9 mouse cellular contexts compared by ENCODE assay signal in the genomic region with DNA sequence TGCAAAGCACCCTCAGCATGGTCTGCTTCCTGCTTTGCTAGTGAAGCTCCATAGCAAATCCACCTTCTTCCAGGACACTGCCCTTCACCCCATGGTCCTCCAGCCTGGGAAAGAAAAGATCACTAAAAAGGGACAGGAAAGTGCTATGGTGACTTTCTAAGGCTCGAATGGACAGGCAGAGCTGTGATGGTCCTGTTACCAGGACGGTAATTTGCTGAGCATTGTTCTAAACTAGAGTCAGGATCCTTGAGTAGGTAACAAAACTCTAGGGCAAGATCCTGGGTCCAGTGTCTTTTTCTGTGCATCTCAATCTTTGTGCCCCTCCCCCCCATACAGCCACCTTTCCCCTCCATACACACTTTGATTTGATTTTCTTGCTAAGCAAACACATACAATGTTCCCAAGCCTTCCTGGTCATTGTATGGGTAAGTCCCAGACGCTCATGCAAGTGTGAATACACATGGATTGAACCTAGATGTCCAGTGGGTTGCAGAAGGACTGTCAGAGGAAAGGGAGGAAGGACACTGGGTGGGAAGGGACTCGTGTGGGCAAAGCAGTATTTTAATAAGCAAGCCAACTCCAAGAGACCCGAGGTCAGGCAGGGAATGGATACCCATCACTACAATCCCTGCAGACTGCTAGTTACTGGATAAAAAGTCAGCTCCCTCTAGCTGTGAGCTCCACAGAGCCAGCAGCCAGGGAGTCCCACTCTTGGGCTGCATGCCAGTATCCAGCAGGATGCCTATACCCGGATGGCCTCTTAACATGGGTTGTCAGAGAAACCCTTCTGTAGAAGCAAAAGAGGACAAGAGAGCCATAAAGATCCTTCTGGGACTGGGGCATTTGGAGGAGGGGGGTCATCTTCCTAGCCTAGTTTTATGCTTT.
A peak's percentile ranks its signal among the peaks of the same experiment; 100 is the strongest.
DNase-seq lines count a peak whose midpoint lies in the region; ATAC-seq and TF ChIP-seq lines count a peak whose summit lies in the region.
"Had no signal": no experiment of that assay in that cellular context is flagged by ENCODE, and none has a peak within 500 bp of the region (broad histone marks: within the 10 kb centered on the region; RNA-seq: fewer than 3 reads in every experiment).

No protein-coding gene starts in this region.

- peaks cover 38% of the 10 kb centered on the region for H3K4me1 ChIP-seq in forebrain, embryonic 11.5 days (replicated peaks; ENCODE audit: control insufficient read depth, insufficient read depth, low read length)
- H3K4me1 ChIP-seq in hindbrain, embryonic 15.5 days (replicated peaks): peaks cover 53% of the 10 kb centered on the region
- peaks cover 77% of the 10 kb centered on the region for H3K4me1 ChIP-seq in limb, embryonic 10.5 days
- H3K4me1 ChIP-seq in midbrain, postnatal 0 days (ENCODE audit: insufficient read depth, low read length): peaks cover 21% of the 10 kb centered on the region

- H3K9ac ChIP-seq in forebrain, embryonic 11.5 days (ENCODE audit: low read length): peak overlapping the region; percentile 62
- no peak overlapping the region for H3K9ac ChIP-seq in hindbrain, embryonic 15.5 days
- H3K9ac ChIP-seq in midbrain, postnatal 0 days (replicated peaks; ENCODE audit: low read length, poor library complexity, severe bottlenecking): no peak overlapping the region; the same call in 1 of the 2 replicates

- H3K27ac ChIP-seq in forebrain, embryonic 11.5 days (ENCODE audit: low read depth, low read length): peak overlapping the region; percentile 98
- peak overlapping the region; percentile 93 for H3K27ac ChIP-seq in hindbrain, embryonic 15.5 days (replicated peaks)
- peak overlapping the region; percentile 84 for H3K27ac ChIP-seq in limb, embryonic 10.5 days
- H3K27ac ChIP-seq in midbrain, postnatal 0 days (ENCODE audit: low read depth, low read length): peak overlapping the region; percentile 88

- peak overlapping the region; percentile 49 for H3K4me2 ChIP-seq in forebrain, embryonic 11.5 days (ENCODE audit: low read depth, low read length, severe bottlenecking)
- peak overlapping the region; percentile 35 for H3K4me2 ChIP-seq in hindbrain, embryonic 15.5 days
- no peak overlapping the region for H3K4me2 ChIP-seq in midbrain, postnatal 0 days (ENCODE audit: low read depth, low read length, poor library complexity, severe bottlenecking)

- ATAC-seq in forebrain, embryonic 11.5 days (replicated peaks; ENCODE audit: low FRiP score): no peak
- ATAC-seq in hindbrain, embryonic 15.5 days (ENCODE audit: low FRiP score, low read depth): no peak
- peak; percentile 38; the same call in 1 of the 2 replicates for ATAC-seq in midbrain, postnatal 0 days (ENCODE audit: low FRiP score)
- ATAC-seq in granulocyte monocyte progenitor cell, adult 5-6 weeks (replicated peaks; ENCODE audit: poor library complexity, severe bottlenecking): no peak

- peak overlapping the region; percentile 16; the same call in 1 of the 2 replicates for H3K4me3 ChIP-seq in forebrain, embryonic 11.5 days (ENCODE audit: low read depth, low read length)
- no peak overlapping the region for H3K4me3 ChIP-seq in hindbrain, embryonic 15.5 days
- H3K4me3 ChIP-seq in limb, embryonic 10.5 days: 0 out of 2 replicates have a peak overlapping the region, but pooled peaks have one; percentile 17
- no peak overlapping the region for H3K4me3 ChIP-seq in midbrain, postnatal 0 days (ENCODE audit: low read depth, low read length)
- H3K4me3 ChIP-seq: myocyte had no signal

- WGBS in forebrain, embryonic 11.5 days: 17% methylated on average over 6 of the region's 6 CpGs
- 10% methylated on average over 6 of the region's 6 CpGs for WGBS in hindbrain, embryonic 15.5 days
- 35% methylated on average over 6 of the region's 6 CpGs for WGBS in limb, embryonic 10.5 days
- WGBS in midbrain, postnatal 0 days: 9% methylated on average over 6 of the region's 6 CpGs

- no peaks in the 10 kb centered on the region for H3K9me3 ChIP-seq in forebrain, embryonic 11.5 days (ENCODE audit: control insufficient read depth, low read length)
- no peaks in the 10 kb centered on the region for H3K9me3 ChIP-seq in hindbrain, embryonic 15.5 days
- H3K9me3 ChIP-seq in limb, embryonic 10.5 days (replicated peaks): no peaks in the 10 kb centered on the region
- H3K9me3 ChIP-seq in midbrain, postnatal 0 days (ENCODE audit: low read length): no peaks in the 10 kb centered on the region

- H3K27me3 ChIP-seq in forebrain, embryonic 11.5 days (ENCODE audit: control insufficient read depth, insufficient read depth, low read length): no peaks in the 10 kb centered on the region
- H3K27me3 ChIP-seq in hindbrain, embryonic 15.5 days: no peaks in the 10 kb centered on the region
- H3K27me3 ChIP-seq in limb, embryonic 10.5 days (ENCODE audit: low read depth, poor library complexity, severe bottlenecking): no peaks in the 10 kb centered on the region
- H3K27me3 ChIP-seq in midbrain, postnatal 0 days (ENCODE audit: insufficient read depth, low read length): no peaks in the 10 kb centered on the region

- peak; percentile 60 for TF ChIP-seq CTCF in midbrain, postnatal 0 days (IDR thresholded peaks at IDR 0.05)

- peak; percentile 60 for DNase-seq in right cerebral cortex, postnatal 14 days
- DNase-seq in right cerebral cortex, postnatal 36 days (ENCODE audit: low spot score in 2 of 2): no peak
- no peak for DNase-seq in forebrain, embryonic 11.5 days (ENCODE audit: low spot score)
- DNase-seq in limb, embryonic 10.5 days (ENCODE audit: low spot score): peak; percentile 43
- peak; percentile 81 for DNase-seq in midbrain, postnatal 0 days (ENCODE audit: low spot score)
- no peak for DNase-seq in thymus, postnatal 10 days (ENCODE audit: low spot score in 2 of 2)

- no peaks in the 10 kb centered on the region for H3K36me3 ChIP-seq in forebrain, embryonic 11.5 days (ENCODE audit: control insufficient read depth, insufficient read depth, low read length)
- H3K36me3 ChIP-seq in hindbrain, embryonic 15.5 days: no peaks in the 10 kb centered on the region
- no peaks in the 10 kb centered on the region for H3K36me3 ChIP-seq in limb, embryonic 10.5 days
- H3K36me3 ChIP-seq in midbrain, postnatal 0 days (ENCODE audit: insufficient read depth, low read length): no peaks in the 10 kb centered on the region

Comparison
In these comparisons a context has a peak if more than half of its experiments do, and no peak if none do; other contexts are left out.
1. DNase-seq: peak in right cerebral cortex, postnatal 14 days (single experiment), limb, embryonic 10.5 days (single experiment) and midbrain, postnatal 0 days (single experiment); none in right cerebral cortex, postnatal 36 days (0 of 2), forebrain, embryonic 11.5 days (single experiment) and thymus, postnatal 10 days (0 of 2).
2. H3K4me3 ChIP-seq: peak in forebrain, embryonic 11.5 days (single experiment) and limb, embryonic 10.5 days (single experiment); none in hindbrain, embryonic 15.5 days (single experiment) and midbrain, postnatal 0 days (single experiment).
3. Peak in every context shown above with its lines, with median percentiles within 50 percentile points of each other: H3K27ac ChIP-seq.